Mouse (Mus musculus): Measurements from ENCODE around the gene Slc2a13.

The Slc2a13 gene

GRCm38 (mm10) chr15:91373203-91373584 lies 199.9 kb downstream of the Slc2a13 start:
- peak; percentile 74 to 79 for DNase-seq

GRCm38 (mm10) chr15:91372464-91373202 lies 200.4 kb downstream of the Slc2a13 start:
- peak in 1 of 2 experiments; percentile 26 for DNase-seq

GRCm38 (mm10) chr15:91371859-91372394 lies 201.1 kb downstream of the Slc2a13 start:
- no peak for DNase-seq

GRCm38 (mm10) chr15:91369736-91370449 lies 203.2 kb downstream of the Slc2a13 start:
- peak; percentile 19 to 41 for DNase-seq

- DNase-seq = peak in 1 of 2 experiments; percentile 27
Observed at GRCm38 (mm10) chr15:91360495-91360894, 212.6 kb downstream of the Slc2a13 start.

GRCm38 (mm10) chr15:91351006-91351405 lies 222.1 kb downstream of the Slc2a13 start:
- DNase-seq = no peak

GRCm38 (mm10) chr15:91338350-91338749 lies 234.7 kb downstream of the Slc2a13 start:
- peak in 1 of 2 experiments; percentile 14 for DNase-seq

GRCm38 (mm10) chr15:91334416-91334900 lies 238.6 kb downstream of the Slc2a13 start:
- DNase-seq = no peak

GRCm38 (mm10) chr15:91327748-91328147 lies 245.3 kb downstream of the Slc2a13 start:
- no peak for DNase-seq

- DNase-seq = no peak
Observed at GRCm38 (mm10) chr15:91327023-91327422, 246.0 kb downstream of the Slc2a13 start.

- peak; percentile 18 to 33 for DNase-seq
Observed at GRCm38 (mm10) chr15:91319376-91319775, 253.7 kb downstream of the Slc2a13 start.

GRCm38 (mm10) chr15:91316964-91317363 lies 256.1 kb downstream of the Slc2a13 start:
- peak; percentile 24 to 27 for DNase-seq

GRCm38 (mm10) chr15:91314402-91315318 lies 258.4 kb downstream of the Slc2a13 start:
- DNase-seq = no peak

GRCm38 (mm10) chr15:91304296-91304852 lies 268.7 kb downstream of the Slc2a13 start:
- DNase-seq = peak; percentile 28 to 33

- DNase-seq = peak; percentile 89 to 92
Observed at GRCm38 (mm10) chr15:91301366-91301765, 271.7 kb downstream of the Slc2a13 start.

- no peak for DNase-seq
Observed at GRCm38 (mm10) chr15:91299319-91299835, 273.7 kb downstream of the Slc2a13 start.

GRCm38 (mm10) chr15:91283418-91283817 lies 289.6 kb downstream of the Slc2a13 start:
- no peak for DNase-seq

- DNase-seq = no peak
Observed at GRCm38 (mm10) chr15:91282822-91283221, 290.2 kb downstream of the Slc2a13 start.

GRCm38 (mm10) chr15:91281521-91281920 lies 291.5 kb downstream of the Slc2a13 start:
- DNase-seq = no peak

GRCm38 (mm10) chr15:91279571-91279970 lies 293.5 kb downstream of the Slc2a13 start:
- DNase-seq = no peak

GRCm38 (mm10) chr15:91275961-91276360 lies 297.1 kb downstream of the Slc2a13 start:
- DNase-seq = no peak

GRCm38 (mm10) chr15:91268532-91268931 lies 304.5 kb downstream of the Slc2a13 start:
- no peak for DNase-seq

Data from cerebellum, adult 18-20 months (tissue).